Mouse (Mus musculus) bone marrow, adult 2 months (tissue): Measurements from ENCODE around the gene Slc39a8.
A peak's percentile ranks its signal among the peaks of the same experiment; 100 is the strongest.

Source experiments
- CTCF ChIP-seq: fragments of 200-500 bp; IDR thresholded peaks from 2 replicates; pipeline ENCODE4 v1.5.1; 2011; ENCODE audit warnings: low read length, control low read depth; ENCODE audit not compliant: control insufficient read depth, insufficient read depth
- POLR2A ChIP-seq: fragments of 200-500 bp; IDR thresholded peaks from 2 replicates; pipeline ENCODE4 v1.6.1; 2011; ENCODE audit warnings: low read depth, mild to moderate bottlenecking, control low read depth, low read length, borderline replicate concordance; ENCODE audit not compliant: control insufficient read depth

DNA sequence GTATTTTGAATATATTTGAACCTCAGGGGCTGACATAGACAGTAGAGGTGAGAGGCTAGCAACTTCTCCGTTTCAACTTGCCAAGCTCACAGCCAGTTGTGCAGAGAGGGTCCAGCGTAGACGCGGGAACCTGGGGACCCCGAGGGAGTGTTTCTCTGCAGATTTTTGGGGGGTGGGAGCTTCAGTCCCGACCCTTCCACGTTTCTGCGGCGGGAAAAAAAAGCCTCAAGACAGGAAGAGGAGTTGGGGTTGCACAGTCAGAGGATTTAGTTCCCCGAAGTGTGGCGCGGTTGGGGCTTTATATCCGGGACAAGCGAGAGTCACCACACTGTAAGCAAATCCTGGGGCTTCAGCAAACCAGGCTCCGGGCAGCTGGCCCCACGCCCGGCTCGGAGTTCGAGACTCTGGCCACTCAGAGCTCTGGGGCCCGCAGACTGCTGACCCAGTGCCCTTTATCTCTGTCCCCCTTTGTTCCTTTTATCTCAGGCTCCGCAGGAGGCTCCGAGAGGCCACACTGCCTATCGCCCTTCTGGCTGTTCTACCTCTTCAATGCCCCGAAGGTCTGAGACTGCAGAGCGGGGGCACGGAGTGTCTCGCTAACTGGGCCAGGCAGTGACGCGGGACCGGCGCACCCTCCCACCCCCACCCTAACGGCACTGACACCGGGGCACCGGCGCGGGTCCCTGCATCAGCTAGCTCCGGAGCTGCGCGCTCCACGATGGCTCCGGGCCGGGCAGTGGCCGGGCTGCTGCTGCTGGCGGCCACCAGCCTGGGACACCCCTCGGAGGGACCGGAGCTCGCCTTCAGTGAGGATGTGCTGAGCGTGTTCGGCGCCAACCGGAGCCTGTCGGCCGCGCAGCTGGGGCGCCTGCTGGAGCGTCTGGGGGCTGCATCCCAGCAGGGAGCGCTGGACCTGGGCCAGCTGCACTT, 940 bp downstream of the Slc39a8 start:
- TF ChIP-seq POLR2A = peak; percentile 9; the same call in 1 of the 2 replicates
- no peak for TF ChIP-seq CTCF
